Mouse (Mus musculus) kidney, adult 2 months (tissue): ENCODE data around the gene Blnk.

Experiments used
- CTCF ChIP-seq: fragments of 200-500 bp; conservative IDR thresholded peaks from 2 replicates; pipeline ENCODE4 v1.5.1; 2011; ENCODE audit warnings: low read depth, mild to moderate bottlenecking, control low read depth, low read length, moderate library complexity, mixed read lengths; ENCODE audit not compliant: insufficient read depth, insufficient read length
- POLR2A ChIP-seq: fragments of 200-500 bp; IDR thresholded peaks from one replicate; pipeline ENCODE4 v1.6.1; 2011; ENCODE audit warnings: low read depth, low read length, control low read depth

DNA sequence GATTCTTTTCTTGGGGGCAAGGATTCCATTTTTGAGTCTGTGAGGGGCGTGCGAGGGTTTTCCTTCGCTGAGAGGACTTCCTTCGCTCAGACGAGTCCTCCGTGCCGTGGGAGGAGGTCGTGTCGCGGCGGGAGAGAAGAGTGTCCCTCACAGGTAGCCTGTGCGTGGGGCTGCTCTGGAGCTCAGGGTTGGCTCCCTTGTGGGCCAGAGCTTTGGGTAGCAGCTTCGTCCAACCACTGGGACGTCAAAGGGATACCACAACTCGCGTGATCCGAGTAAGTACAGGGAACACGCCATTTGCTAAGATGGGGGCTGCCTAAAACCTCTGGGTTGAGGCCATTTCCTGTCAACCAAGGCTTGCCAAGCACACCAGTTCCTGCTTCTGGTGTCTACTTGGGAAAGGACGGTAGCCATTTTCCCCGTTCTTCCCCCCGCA, 100.2 kb downstream of the Blnk start:
- TF ChIP-seq CTCF (no peak), POLR2A (no peak)
